Mouse (Mus musculus): Measurements from ENCODE around the gene Tmem106c.

Tmem106c gene

GRCm38 (mm10) chr15:97963989-97964835 lies at the start of gene Tmem106c:
Gene Tmem106c (plus strand): TSS chr15:97964200.
- no peak for DNase-seq (ENCODE audit: extremely low read depth, low read depth, low spot score)

- DNase-seq (ENCODE audit: extremely low read depth, low read depth, low spot score): no peak
These were observed 49.7 kb upstream of the Tmem106c start for GRCm38 (mm10) chr15:97914331-97914747.

GRCm38 (mm10) chr15:97917994-97918393 lies 46.0 kb upstream of the Tmem106c start:
- DNase-seq (ENCODE audit: extremely low read depth, low read depth, low spot score): no peak

GRCm38 (mm10) chr15:97919217-97919616 lies 44.8 kb upstream of the Tmem106c start:
- DNase-seq (ENCODE audit: extremely low read depth, low read depth, low spot score): no peak

- DNase-seq (ENCODE audit: extremely low read depth, low read depth, low spot score): no peak
These were observed 43.7 kb upstream of the Tmem106c start for GRCm38 (mm10) chr15:97920306-97920705.

- DNase-seq (ENCODE audit: extremely low read depth, low read depth, low spot score): no peak
These were observed 42.2 kb upstream of the Tmem106c start for GRCm38 (mm10) chr15:97921796-97922195.

GRCm38 (mm10) chr15:97922421-97922820 lies 41.6 kb upstream of the Tmem106c start:
- DNase-seq (ENCODE audit: extremely low read depth, low read depth, low spot score): no peak

GRCm38 (mm10) chr15:97927018-97927417 lies 37.0 kb upstream of the Tmem106c start:
- DNase-seq (ENCODE audit: extremely low read depth, low read depth, low spot score): no peak

GRCm38 (mm10) chr15:97927821-97928220 lies 36.2 kb upstream of the Tmem106c start:
- DNase-seq (ENCODE audit: extremely low read depth, low read depth, low spot score): no peak

GRCm38 (mm10) chr15:97929259-97929824 lies 34.7 kb upstream of the Tmem106c start:
- no peak for DNase-seq (ENCODE audit: extremely low read depth, low read depth, low spot score)

- no peak for DNase-seq (ENCODE audit: extremely low read depth, low read depth, low spot score)
These were observed 31.6 kb upstream of the Tmem106c start for GRCm38 (mm10) chr15:97932441-97932840.

- no peak for DNase-seq (ENCODE audit: extremely low read depth, low read depth, low spot score)
These were observed 25.4 kb upstream of the Tmem106c start for GRCm38 (mm10) chr15:97938580-97938979.

GRCm38 (mm10) chr15:97940088-97940487 lies 23.9 kb upstream of the Tmem106c start:
- DNase-seq (ENCODE audit: extremely low read depth, low read depth, low spot score): no peak

GRCm38 (mm10) chr15:97941306-97941705 lies 22.7 kb upstream of the Tmem106c start:
- no peak for DNase-seq (ENCODE audit: extremely low read depth, low read depth, low spot score)

- DNase-seq (ENCODE audit: extremely low read depth, low read depth, low spot score): no peak
These were observed 21.5 kb upstream of the Tmem106c start for GRCm38 (mm10) chr15:97942538-97942937.

GRCm38 (mm10) chr15:97943356-97943755 lies 20.6 kb upstream of the Tmem106c start:
- no peak for DNase-seq (ENCODE audit: extremely low read depth, low read depth, low spot score)

GRCm38 (mm10) chr15:97944919-97945574 lies 19.0 kb upstream of the Tmem106c start:
- DNase-seq (ENCODE audit: extremely low read depth, low read depth, low spot score): no peak

GRCm38 (mm10) chr15:97945656-97946315 lies 18.2 kb upstream of the Tmem106c start:
- no peak for DNase-seq (ENCODE audit: extremely low read depth, low read depth, low spot score)

GRCm38 (mm10) chr15:97948720-97949119 lies 15.3 kb upstream of the Tmem106c start:
- DNase-seq (ENCODE audit: extremely low read depth, low read depth, low spot score): no peak

GRCm38 (mm10) chr15:97949706-97950105 lies 14.3 kb upstream of the Tmem106c start:
- DNase-seq (ENCODE audit: extremely low read depth, low read depth, low spot score): no peak

GRCm38 (mm10) chr15:97950240-97950639 lies 13.8 kb upstream of the Tmem106c start:
- DNase-seq (ENCODE audit: extremely low read depth, low read depth, low spot score): no peak
